Mouse (Mus musculus) limb, embryonic 15.5 days (tissue): ENCODE results near the gene Gprc5c. TPM values are rescaled to one million over a fixed set of nuclear protein-coding genes. Genes with fewer than 3 reads are reported as not detected.
"Not testable (repeated sequence)": the region's sequence is repeated elsewhere in the genome, so short reads cannot be mapped to it uniquely, and the experiment has no call there.

ENCODE experiments used
- ATAC-seq: fragments of 200-750 bp; cut with Nextera tagmentation; 2 replicates; pipeline ENCODE4 v1.8.0; 2017; ENCODE audit warnings: low read depth, moderate TSS enrichment; ENCODE audit not compliant: insufficient number of reproducible peaks, low FRiP score, low TSS enrichment
- H3K27ac ChIP-seq: fragments of 300-500 bp; sonication (generic); 2 replicates; pipeline ENCODE4 v1.5.1; 2015; ENCODE audit warnings: moderate library complexity, mild to moderate bottlenecking, inconsistent platforms
- H3K27me3 ChIP-seq: fragments of 300-500 bp; sonication (generic); 2 replicates; pipeline ENCODE4 v1.6.1; 2015; ENCODE audit warnings: inconsistent platforms
- H3K36me3 ChIP-seq: fragments of 300-500 bp; sonication (generic); 2 replicates; pipeline ENCODE4 v1.6.1; 2015; ENCODE audit warnings: inconsistent platforms
- H3K4me1 ChIP-seq: fragments of 300-500 bp; sonication (generic); 2 replicates; pipeline ENCODE4 v1.6.1; 2015; ENCODE audit warnings: inconsistent platforms
- H3K4me2 ChIP-seq: fragments of 300-500 bp; sonication (generic); 2 replicates; pipeline ENCODE4 v1.6.1; 2015; ENCODE audit warnings: mild to moderate bottlenecking, inconsistent platforms
- H3K4me3 ChIP-seq: fragments of 300-500 bp; sonication (generic); 2 replicates; pipeline ENCODE4 v1.5.1; 2015; ENCODE audit warnings: mild to moderate bottlenecking, inconsistent platforms
- H3K9ac ChIP-seq: fragments of 300-500 bp; sonication (generic); 2 replicates; pipeline ENCODE4 v1.6.1; 2015; ENCODE audit warnings: inconsistent platforms
- H3K9me3 ChIP-seq: fragments of 300-500 bp; sonication (generic); 2 replicates; pipeline ENCODE4 v1.6.1; 2016; ENCODE audit warnings: inconsistent platforms
- WGBS: fragments of 180-500 bp; shearing (Covaris S2); methylation state at CpG from one replicate; pipeline ENCODE4 v1.1.7; 2015; 5-methylcytosine and 5-hydroxymethylcytosine counted together
- polyA plus RNA-seq: library from polyadenylated mRNA; unstranded; fragments of >200 nt; fragmentation: Nextera tagmentation; extraction: Ambion mirVana; gene quantifications from 2 replicates; pipeline ENCODE4 v1.2.1, GENCODE M21; 2015

Gene Gprc5c
- polyA plus RNA-seq, 1 experiment from 2014 or later = 38.6 TPM

GRCm38 (mm10) chr11:114896085-114896484, 45.1 kb downstream of the Gprc5c start:
- Histone ChIP-seq H3K4me3 (no peak overlapping the region), H3K4me1 (no peaks in the 10 kb centered on the region), H3K9me3 (no peaks in the 10 kb centered on the region), H3K36me3 (no peaks in the 10 kb centered on the region), H3K27ac (no peak overlapping the region), H3K9ac (no peak overlapping the region), H3K4me2 (no peak overlapping the region), H3K27me3 (no peaks in the 10 kb centered on the region)
- 85% methylated on average over 3 of the region's 3 CpGs for WGBS
- no peak for ATAC-seq

DNA sequence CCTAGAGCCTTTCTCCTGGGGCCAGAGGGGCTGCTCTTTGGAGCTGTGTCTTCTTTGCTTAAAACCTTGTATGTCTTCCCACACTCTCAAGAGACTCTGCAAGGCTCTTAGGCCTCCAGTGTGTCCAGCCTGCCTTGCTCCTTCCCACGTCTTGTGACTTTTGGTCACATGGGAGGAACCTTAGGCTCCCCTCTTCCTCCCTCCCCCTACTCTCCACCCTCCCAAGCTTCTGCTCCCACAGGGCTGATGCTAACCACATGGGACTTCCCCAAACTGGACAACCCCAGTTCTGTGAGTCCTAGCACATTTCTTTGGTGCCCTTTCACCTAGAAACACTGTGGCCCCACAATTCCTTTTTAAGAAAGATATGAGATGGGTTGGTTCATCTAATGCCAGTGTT, 47.1 kb downstream of the Gprc5c start:
- Histone ChIP-seq H3K27ac (no peak overlapping the region), H3K4me1 (no peaks in the 10 kb centered on the region), H3K36me3 (no peaks in the 10 kb centered on the region), H3K27me3 (no peaks in the 10 kb centered on the region), H3K4me3 (no peak overlapping the region), H3K9me3 (no peaks in the 10 kb centered on the region), H3K4me2 (no peak overlapping the region), H3K9ac (no peak overlapping the region)
- WGBS = 21% methylated on average over 1 of the region's 1 CpGs
- ATAC-seq = no peak

- no peak overlapping the region for H3K4me2 ChIP-seq
- H3K36me3 ChIP-seq = no peaks in the 10 kb centered on the region
- H3K27me3 ChIP-seq = no peaks in the 10 kb centered on the region
- no peaks in the 10 kb centered on the region for H3K9me3 ChIP-seq
- no peak overlapping the region for H3K4me3 ChIP-seq
- no peak for ATAC-seq
- no peak overlapping the region for H3K27ac ChIP-seq
- WGBS = 86% methylated on average over 4 of the region's 4 CpGs
- no peak overlapping the region for H3K9ac ChIP-seq
- H3K4me1 ChIP-seq = no peaks in the 10 kb centered on the region
These were observed 52.3 kb downstream of the Gprc5c start for GRCm38 (mm10) chr11:114903224-114903623.

DNA sequence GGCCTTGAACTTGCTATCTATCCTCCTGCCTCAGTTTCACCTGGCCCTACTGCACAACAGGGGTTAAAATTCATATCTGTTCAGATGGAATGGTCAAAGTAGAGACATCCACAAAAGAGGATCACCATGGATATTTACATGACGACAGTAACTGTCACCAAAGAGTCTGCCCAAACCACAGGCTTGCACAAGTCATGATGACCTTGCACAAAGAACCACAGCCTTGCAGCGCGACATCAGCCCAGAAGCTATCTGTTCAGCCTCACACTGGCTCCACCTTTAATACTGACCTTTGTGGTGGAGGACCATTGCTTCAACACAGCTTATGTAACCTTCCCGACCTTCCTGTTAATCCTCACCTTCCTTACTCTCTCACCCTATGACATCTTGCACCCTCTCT, 56.6 kb downstream of the Gprc5c start:
- Histone ChIP-seq H3K4me3 (no peak overlapping the region), H3K9me3 (no peaks in the 10 kb centered on the region), H3K27me3 (no peaks in the 10 kb centered on the region), H3K4me2 (no peak overlapping the region), H3K36me3 (no peaks in the 10 kb centered on the region), H3K4me1 (no peaks in the 10 kb centered on the region), H3K9ac (no peak overlapping the region), H3K27ac (no peak overlapping the region)
- ATAC-seq = no peak
- WGBS = 80% methylated on average over 4 of the region's 4 CpGs

DNA sequence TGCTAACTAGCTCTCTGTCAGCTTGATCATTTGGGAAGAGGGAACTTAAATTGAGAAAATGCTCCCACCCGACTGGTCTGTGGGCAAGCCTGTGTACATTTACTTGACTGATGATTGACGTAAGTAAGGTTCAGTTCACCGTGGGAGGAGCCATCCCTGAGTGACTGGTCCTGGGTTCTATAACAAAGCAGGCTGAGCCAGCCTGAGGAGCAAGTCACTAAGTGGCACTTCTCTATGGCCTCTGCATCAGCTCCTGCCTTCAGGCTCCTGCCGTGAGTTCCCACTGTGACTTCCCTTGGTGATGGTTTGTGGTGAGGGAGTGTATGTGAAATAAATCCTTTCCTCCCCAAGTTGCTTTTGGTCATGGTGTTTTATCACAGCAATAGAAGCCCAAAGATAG, 57.1 kb downstream of the Gprc5c start:
- H3K36me3 ChIP-seq = no peaks in the 10 kb centered on the region
- peaks cover 2% of the 10 kb centered on the region; the same call in 1 of the 2 replicates for H3K27me3 ChIP-seq
- 53% methylated on average over 4 of the region's 4 CpGs for WGBS
- H3K4me1 ChIP-seq = no peaks in the 10 kb centered on the region
- no peak overlapping the region for H3K9ac ChIP-seq
- ATAC-seq = no peak
- no peak overlapping the region for H3K4me2 ChIP-seq
- H3K27ac ChIP-seq = no peak overlapping the region
- no peaks in the 10 kb centered on the region for H3K9me3 ChIP-seq
- H3K4me3 ChIP-seq = no peak overlapping the region

GRCm38 (mm10) chr11:114909538-114909937, 58.6 kb downstream of the Gprc5c start:
- not testable (repeated sequence) for ATAC-seq, H3K9me3 ChIP-seq, H3K4me1 ChIP-seq, H3K9ac ChIP-seq, H3K4me2 ChIP-seq, H3K27ac ChIP-seq, H3K36me3 ChIP-seq, H3K4me3 ChIP-seq
- H3K27me3 ChIP-seq = peaks cover 11% of the 10 kb centered on the region; the same call in 1 of the 2 replicates
- 36% methylated on average over 3 of the region's 3 CpGs for WGBS

- Histone ChIP-seq H3K27me3 (peaks cover 11% of the 10 kb centered on the region; the same call in 1 of the 2 replicates), H3K4me3 (no peak overlapping the region), H3K27ac (no peak overlapping the region), H3K9me3 (no peaks in the 10 kb centered on the region), H3K4me2 (no peak overlapping the region), H3K36me3 (no peaks in the 10 kb centered on the region), H3K9ac (no peak overlapping the region), H3K4me1 (no peaks in the 10 kb centered on the region)
- 15% methylated on average over 9 of the region's 9 CpGs for WGBS
- ATAC-seq = no peak
These were observed 61.9 kb downstream of the Gprc5c start for GRCm38 (mm10) chr11:114912847-114913246.

DNA sequence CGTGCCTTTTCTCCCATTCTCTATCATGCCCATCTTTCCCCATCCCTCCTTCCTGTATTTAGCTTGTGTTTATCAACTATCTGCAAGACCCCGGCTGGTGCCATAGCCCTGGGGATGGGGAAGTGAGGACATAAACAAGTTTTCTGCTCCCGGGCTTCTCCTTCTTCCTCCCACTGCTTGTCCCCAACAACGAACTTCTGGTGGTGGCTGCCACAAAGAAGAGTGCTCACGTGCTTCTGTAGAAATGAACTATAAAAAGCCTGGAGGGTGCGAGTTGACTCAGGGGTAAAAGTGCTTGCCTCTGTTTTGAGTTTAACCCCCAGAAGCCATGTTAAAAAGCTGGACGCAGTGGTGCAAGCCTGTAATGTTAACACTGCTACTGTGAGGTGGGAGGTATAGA, 64.0 kb downstream of the Gprc5c start:
- H3K9me3 ChIP-seq = no peaks in the 10 kb centered on the region
- H3K9ac ChIP-seq = no peak overlapping the region
- H3K4me1 ChIP-seq = no peaks in the 10 kb centered on the region
- H3K36me3 ChIP-seq = no peaks in the 10 kb centered on the region
- no peak overlapping the region for H3K4me2 ChIP-seq
- peaks cover 11% of the 10 kb centered on the region; the same call in 1 of the 2 replicates for H3K27me3 ChIP-seq
- 21% methylated on average over 7 of the region's 7 CpGs for WGBS
- H3K27ac ChIP-seq = no peak overlapping the region
- no peak for ATAC-seq
- H3K4me3 ChIP-seq = no peak overlapping the region

DNA sequence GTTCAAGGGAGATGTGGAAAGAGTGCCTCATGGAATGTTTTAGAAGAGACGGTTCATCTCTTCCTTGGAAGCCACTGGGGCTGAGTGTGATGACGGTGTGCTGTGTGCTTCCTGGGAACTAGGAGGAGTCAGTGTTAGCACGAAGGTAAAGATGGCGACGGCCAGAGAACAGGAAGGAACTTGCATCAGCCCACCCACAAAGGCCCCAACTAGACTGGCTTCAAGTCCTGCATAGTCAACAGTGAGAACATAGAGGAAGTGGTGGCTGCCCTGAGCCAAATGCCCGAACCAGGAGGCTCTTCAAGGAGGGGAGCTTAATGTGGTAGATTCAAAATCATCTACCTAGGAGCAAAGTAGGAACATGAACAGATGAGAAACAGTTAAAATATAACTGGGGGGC, 66.2 kb downstream of the Gprc5c start:
- H3K36me3 ChIP-seq = no peaks in the 10 kb centered on the region
- no peak overlapping the region for H3K9ac ChIP-seq
- H3K27me3 ChIP-seq = peaks cover 11% of the 10 kb centered on the region; the same call in 1 of the 2 replicates
- ATAC-seq = no peak
- no peak overlapping the region for H3K4me3 ChIP-seq
- H3K27ac ChIP-seq = no peak overlapping the region
- H3K9me3 ChIP-seq = no peaks in the 10 kb centered on the region
- 83% methylated on average over 6 of the region's 6 CpGs for WGBS
- H3K4me1 ChIP-seq = no peaks in the 10 kb centered on the region
- no peak overlapping the region for H3K4me2 ChIP-seq

Other genes with a start within 250 kb of the Gprc5c start
- gene Rpl38, start 182.6 kb upstream of the Gprc5c start, polyA plus RNA-seq = 866 and 1,120 TPM in 2 replicates
- 22.4 and 29.7 TPM in 2 replicates for gene Ttyh2, start 175.7 kb upstream of the Gprc5c start, polyA plus RNA-seq
- gene Dnaic2, start 123.7 kb upstream of the Gprc5c start, polyA plus RNA-seq = 1.1 and 1.3 TPM in 2 replicates
- gene Kif19a, start 85.8 kb upstream of the Gprc5c start, polyA plus RNA-seq = 0.15 and 0.17 TPM in 2 replicates
- 0.86 and 1.7 TPM in 2 replicates for gene Btbd17, start 55.2 kb upstream of the Gprc5c start, polyA plus RNA-seq
- gene Gpr142, start 52.2 kb upstream of the Gprc5c start, polyA plus RNA-seq = not detected in 2 replicates
- gene Cd300a, start 38.9 kb downstream of the Gprc5c start, polyA plus RNA-seq = 1.8 and 2.9 TPM in 2 replicates
- 0.46 and 1.2 TPM in 2 replicates for gene Cd300lb, start 83.2 kb downstream of the Gprc5c start, polyA plus RNA-seq
- not detected in 2 replicates for gene Cd300c, start 118.0 kb downstream of the Gprc5c start, polyA plus RNA-seq
- 0.15 and 0.38 TPM in 2 replicates for gene Cd300ld, start 138.8 kb downstream of the Gprc5c start, polyA plus RNA-seq
- gene Cd300c2, start 150.7 kb downstream of the Gprc5c start, polyA plus RNA-seq = 2.8 and 3.0 TPM in 2 replicates
- gene Cd300ld2, start 165.0 kb downstream of the Gprc5c start, polyA plus RNA-seq = not detected in 2 replicates
- gene Cd300ld4, start 175.9 kb downstream of the Gprc5c start, polyA plus RNA-seq = not detected in 2 replicates
- gene Cd300ld5, start 186.6 kb downstream of the Gprc5c start, polyA plus RNA-seq = not detected in 2 replicates
- not detected in 2 replicates for gene Cd300ld3, start 197.3 kb downstream of the Gprc5c start, polyA plus RNA-seq
- 0.09 TPM in 1 of 2 replicates, not detected in the other for gene Cd300e, start 211.0 kb downstream of the Gprc5c start, polyA plus RNA-seq
- 2.1 and 2.5 TPM in 2 replicates for gene Rab37, start 240.3 kb downstream of the Gprc5c start, polyA plus RNA-seq